Mouse (Mus musculus) cortical plate, adult 2 months (tissue): ENCODE data around the gene Gstt2.

Experiments
- CTCF ChIP-seq: fragments of 200-500 bp; IDR thresholded peaks from 2 replicates; pipeline ENCODE4 v1.5.1; 2011; ENCODE audit warnings: mild to moderate bottlenecking, control low read depth, low read length; ENCODE audit not compliant: insufficient read depth; ENCODE audit errors: extremely low read depth
- POLR2A ChIP-seq: fragments of 200-500 bp; IDR thresholded peaks from 2 replicates; pipeline ENCODE4 v1.6.1; 2011; ENCODE audit warnings: mild to moderate bottlenecking, low read length, control low read depth; ENCODE audit not compliant: insufficient read depth; ENCODE audit errors: extremely low read depth

GRCm38 (mm10) chr10:75880771-75881577, 43.8 kb upstream of the Gstt2 start:
- no peak for TF ChIP-seq POLR2A
- TF ChIP-seq CTCF, result no peak
